Mouse (Mus musculus) heart, embryonic 15.5 days (tissue): ENCODE data around the gene Pif1. TPM values are rescaled to one million over a fixed set of nuclear protein-coding genes. Genes with fewer than 3 reads are reported as not detected.
A peak's percentile ranks its signal among the peaks of the same experiment; 100 is the strongest.

Experiments
- ATAC-seq: fragments of 200-750 bp; cut with Nextera tagmentation; replicated peaks from 2 replicates; pipeline ENCODE4 v1.8.0; 2017; ENCODE audit warnings: low read depth, moderate TSS enrichment; ENCODE audit not compliant: insufficient number of reproducible peaks, insufficient read depth, low FRiP score
- H3K27ac ChIP-seq: fragments of 300-500 bp; sonication (generic); 2 replicates; pipeline ENCODE4 v1.5.1; 2015; ENCODE audit warnings: mild to moderate bottlenecking, inconsistent platforms
- H3K27me3 ChIP-seq: fragments of 300-500 bp; sonication (generic); 2 replicates; pipeline ENCODE4 v1.6.1; 2015; ENCODE audit warnings: inconsistent platforms
- H3K36me3 ChIP-seq: fragments of 300-500 bp; sonication (generic); 2 replicates; pipeline ENCODE4 v1.6.1; 2015; ENCODE audit warnings: mild to moderate bottlenecking, inconsistent platforms
- H3K4me1 ChIP-seq: fragments of 300-500 bp; sonication (generic); replicated peaks from 2 replicates; pipeline ENCODE4 v1.6.1; 2015; ENCODE audit warnings: inconsistent platforms
- H3K4me2 ChIP-seq: fragments of 300-500 bp; sonication (generic); 2 replicates; pipeline ENCODE4 v1.6.1; 2015; ENCODE audit warnings: inconsistent platforms, mild to moderate bottlenecking, moderate library complexity
- H3K4me3 ChIP-seq: fragments of 300-500 bp; sonication (generic); 2 replicates; pipeline ENCODE4 v1.5.1; 2015; ENCODE audit warnings: mild to moderate bottlenecking, inconsistent platforms
- H3K9ac ChIP-seq: fragments of 300-500 bp; sonication (generic); 2 replicates; pipeline ENCODE4 v1.6.1; 2015; ENCODE audit warnings: mild to moderate bottlenecking, inconsistent platforms
- H3K9me3 ChIP-seq: fragments of 300-500 bp; sonication (generic); replicated peaks from 2 replicates; pipeline ENCODE4 v1.6.1; 2016; ENCODE audit warnings: inconsistent platforms
- WGBS: fragments of 180-500 bp; shearing (Covaris S2); methylation state at CpG from one replicate; pipeline ENCODE4 v1.1.7; 2015; ENCODE audit warnings: mixed read lengths; 5-methylcytosine and 5-hydroxymethylcytosine counted together
- polyA plus RNA-seq: library from polyadenylated mRNA; unstranded; fragments of >200 nt; fragmentation: Nextera tagmentation; extraction: Ambion mirVana; gene quantifications from 2 replicates; pipeline ENCODE4 v1.2.1, GENCODE M21; 2015

Gene Pif1
- polyA plus RNA-seq, 1 experiment from 2014 or later: 9.8 TPM

GRCm38 (mm10) chr9:65600951-65601350 is 14.0 kb downstream of the Pif1 start:
- no peak overlapping the region for H3K4me3 ChIP-seq
- no peak overlapping the region for H3K27ac ChIP-seq
- ATAC-seq: no peak
- no peaks in the 10 kb centered on the region for H3K9me3 ChIP-seq
- H3K27me3 ChIP-seq: no peaks in the 10 kb centered on the region
- no peaks in the 10 kb centered on the region for H3K36me3 ChIP-seq
- H3K9ac ChIP-seq: no peak overlapping the region
- peaks cover 7% of the 10 kb centered on the region for H3K4me1 ChIP-seq
- no peak overlapping the region for H3K4me2 ChIP-seq
- 66% methylated on average over 2 of the region's 2 CpGs for WGBS

DNA sequence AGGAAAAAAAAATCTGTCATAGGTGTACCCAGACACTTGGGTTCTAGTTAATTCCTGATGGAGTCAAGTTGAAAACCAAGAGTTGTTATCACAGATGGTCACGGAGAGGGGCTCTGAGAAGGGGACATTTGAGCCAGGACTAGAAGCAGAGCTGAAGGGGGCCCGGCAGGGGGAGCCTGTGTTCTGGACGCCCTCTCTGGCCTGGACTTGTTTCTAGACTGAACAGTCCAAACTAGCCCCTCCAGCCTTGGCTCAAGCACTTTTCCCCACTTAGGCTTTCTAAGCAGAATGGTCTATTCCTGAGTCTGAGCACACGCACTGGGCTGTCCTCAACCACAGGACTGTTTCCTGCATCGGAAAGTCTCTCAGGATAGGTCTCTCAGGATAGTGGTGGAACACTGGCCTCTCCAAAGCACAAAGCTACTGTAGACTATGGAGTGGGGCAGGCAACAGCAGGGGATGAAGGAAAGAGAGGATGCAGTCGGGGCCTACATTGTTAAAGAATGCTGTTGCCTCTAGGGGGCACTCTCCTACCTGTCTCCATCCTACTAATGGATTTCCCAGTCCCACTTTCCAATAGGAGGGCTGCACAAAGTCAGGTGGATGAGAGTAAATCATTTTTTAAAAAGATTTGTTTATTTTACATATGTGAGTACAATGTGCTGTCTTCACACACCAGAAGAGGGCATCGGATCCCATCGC is 16.6 kb downstream of the Pif1 start:
- Histone ChIP-seq H3K36me3 (no peaks in the 10 kb centered on the region), H3K9me3 (no peaks in the 10 kb centered on the region), H3K4me1 (peaks cover 15% of the 10 kb centered on the region), H3K4me2 (no peak overlapping the region), H3K4me3 (no peak overlapping the region), H3K27ac (no peak overlapping the region), H3K9ac (no peak overlapping the region), H3K27me3 (no peaks in the 10 kb centered on the region)
- no peak for ATAC-seq
- 52% methylated on average over 8 of the region's 8 CpGs for WGBS

GRCm38 (mm10) chr9:65605471-65606136 is 18.6 kb downstream of the Pif1 start:
- no peaks in the 10 kb centered on the region for H3K36me3 ChIP-seq
- no peak overlapping the region for H3K27ac ChIP-seq
- peaks cover 12% of the 10 kb centered on the region for H3K4me1 ChIP-seq
- peak; percentile 36; the same call in 1 of the 2 replicates for ATAC-seq
- H3K9me3 ChIP-seq: no peaks in the 10 kb centered on the region
- H3K27me3 ChIP-seq: no peaks in the 10 kb centered on the region
- peak overlapping the region; percentile 53 for H3K4me2 ChIP-seq
- WGBS: 6% methylated on average over 9 of the region's 9 CpGs
- H3K9ac ChIP-seq: no peak overlapping the region
- peak overlapping the region; percentile 12; the same call in 1 of the 2 replicates for H3K4me3 ChIP-seq

DNA sequence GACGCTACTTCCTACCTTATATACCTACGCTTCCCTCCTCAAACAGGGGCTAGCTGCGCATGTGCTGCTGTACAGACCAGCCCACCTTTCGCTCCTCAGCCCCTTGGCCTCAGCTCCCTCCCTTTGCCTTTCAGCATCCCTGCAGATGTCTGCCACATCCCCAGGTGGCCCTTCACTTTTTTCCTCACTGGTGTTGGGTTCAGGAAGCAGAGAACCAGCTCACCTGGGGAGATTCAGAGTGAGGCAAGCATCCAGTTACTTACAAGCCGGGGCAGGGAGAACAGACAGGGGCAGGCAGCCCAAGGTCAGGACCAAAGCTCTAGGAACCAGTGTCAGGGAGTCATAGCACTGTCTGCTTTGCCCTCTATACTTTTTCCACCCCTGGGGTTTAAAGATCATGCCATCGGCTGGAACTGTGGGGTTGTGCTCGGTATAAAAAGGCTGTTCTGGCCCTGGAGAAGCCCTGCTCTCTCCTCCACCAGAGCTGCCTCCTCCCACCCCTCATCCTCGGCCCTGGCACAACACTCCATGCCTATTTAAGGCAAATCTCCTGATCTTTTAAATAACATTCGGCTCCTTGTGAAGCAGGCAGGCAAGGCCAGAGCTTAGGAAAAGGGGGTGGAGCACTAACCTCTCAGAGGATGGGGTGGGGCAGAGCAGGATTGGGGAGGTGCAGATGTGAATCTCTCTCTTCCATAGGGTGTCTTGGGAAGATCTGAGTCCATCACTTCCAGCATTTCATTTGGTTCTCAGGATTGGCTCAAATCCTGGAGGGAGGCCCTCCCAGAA is 19.6 kb downstream of the Pif1 start:
- H3K9me3 ChIP-seq: no peaks in the 10 kb centered on the region
- ATAC-seq: no peak
- H3K4me2 ChIP-seq: no peak overlapping the region
- H3K4me1 ChIP-seq: peaks cover 12% of the 10 kb centered on the region
- H3K27ac ChIP-seq: no peak overlapping the region
- no peak overlapping the region for H3K4me3 ChIP-seq
- no peaks in the 10 kb centered on the region for H3K36me3 ChIP-seq
- no peak overlapping the region for H3K9ac ChIP-seq
- WGBS: 45% methylated on average over 9 of the region's 9 CpGs
- H3K27me3 ChIP-seq: no peaks in the 10 kb centered on the region

DNA sequence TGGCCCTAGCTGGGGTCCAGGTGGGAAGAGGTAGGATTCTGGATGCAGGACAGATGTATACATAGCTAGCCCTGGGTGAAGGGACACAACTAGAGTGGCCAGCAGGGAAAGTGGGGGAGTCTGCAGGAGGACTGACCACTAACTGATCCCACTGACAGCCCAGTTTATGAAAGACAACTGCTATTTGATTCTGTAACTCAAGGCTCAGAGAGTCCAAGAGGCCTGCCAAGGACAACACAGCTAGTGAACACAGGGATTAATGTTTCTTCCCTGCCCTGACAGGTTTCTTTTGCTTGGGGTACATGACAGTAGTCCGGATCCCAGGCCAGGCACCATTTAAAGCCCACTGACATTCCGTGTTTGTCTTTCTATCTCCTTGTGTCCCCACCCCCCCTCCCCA is 20.2 kb downstream of the Pif1 start:
- no peak for ATAC-seq
- peaks cover 12% of the 10 kb centered on the region for H3K4me1 ChIP-seq
- H3K9ac ChIP-seq: no peak overlapping the region
- H3K36me3 ChIP-seq: no peaks in the 10 kb centered on the region
- H3K4me2 ChIP-seq: no peak overlapping the region
- no peaks in the 10 kb centered on the region for H3K27me3 ChIP-seq
- H3K27ac ChIP-seq: no peak overlapping the region
- H3K9me3 ChIP-seq: no peaks in the 10 kb centered on the region
- no peak overlapping the region for H3K4me3 ChIP-seq
- WGBS: 23% methylated on average over 2 of the region's 2 CpGs

GRCm38 (mm10) chr9:65611969-65612486 is 25.1 kb downstream of the Pif1 start:
- H3K36me3 ChIP-seq: no peaks in the 10 kb centered on the region
- H3K27me3 ChIP-seq: no peaks in the 10 kb centered on the region
- ATAC-seq: no peak
- H3K9me3 ChIP-seq: no peaks in the 10 kb centered on the region
- no peak overlapping the region for H3K4me3 ChIP-seq
- peaks cover 7% of the 10 kb centered on the region; the same call in 1 of the 2 replicates for H3K4me1 ChIP-seq
- H3K9ac ChIP-seq: no peak overlapping the region
- no peak overlapping the region for H3K27ac ChIP-seq
- no peak overlapping the region for H3K4me2 ChIP-seq
- WGBS: 82% methylated on average over 5 of the region's 5 CpGs

GRCm38 (mm10) chr9:65613098-65613497 is 26.1 kb downstream of the Pif1 start:
- peak overlapping the region; percentile 55; the same call in 1 of the 2 replicates for H3K27ac ChIP-seq
- H3K27me3 ChIP-seq: no peaks in the 10 kb centered on the region
- no peak overlapping the region for H3K4me2 ChIP-seq
- H3K9ac ChIP-seq: no peak overlapping the region
- H3K36me3 ChIP-seq: no peaks in the 10 kb centered on the region
- no peaks in the 10 kb centered on the region for H3K9me3 ChIP-seq
- WGBS: 16% methylated on average over 2 of the region's 2 CpGs
- peaks cover 7% of the 10 kb centered on the region; the same call in 1 of the 2 replicates for H3K4me1 ChIP-seq
- no peak overlapping the region for H3K4me3 ChIP-seq
- ATAC-seq: peak; percentile 76; the same call in 1 of the 2 replicates

- H3K9me3 ChIP-seq: no peaks in the 10 kb centered on the region
- no peaks in the 10 kb centered on the region for H3K36me3 ChIP-seq
- H3K9ac ChIP-seq: no peak overlapping the region
- no peak overlapping the region for H3K4me3 ChIP-seq
- no peaks in the 10 kb centered on the region for H3K27me3 ChIP-seq
- H3K27ac ChIP-seq: no peak overlapping the region
- no peak overlapping the region for H3K4me2 ChIP-seq
- no peak for ATAC-seq
- WGBS: 64% methylated on average over 3 of the region's 3 CpGs
- H3K4me1 ChIP-seq: no peaks in the 10 kb centered on the region
Measured at GRCm38 (mm10) chr9:65619311-65619710, 32.4 kb downstream of the Pif1 start.

DNA sequence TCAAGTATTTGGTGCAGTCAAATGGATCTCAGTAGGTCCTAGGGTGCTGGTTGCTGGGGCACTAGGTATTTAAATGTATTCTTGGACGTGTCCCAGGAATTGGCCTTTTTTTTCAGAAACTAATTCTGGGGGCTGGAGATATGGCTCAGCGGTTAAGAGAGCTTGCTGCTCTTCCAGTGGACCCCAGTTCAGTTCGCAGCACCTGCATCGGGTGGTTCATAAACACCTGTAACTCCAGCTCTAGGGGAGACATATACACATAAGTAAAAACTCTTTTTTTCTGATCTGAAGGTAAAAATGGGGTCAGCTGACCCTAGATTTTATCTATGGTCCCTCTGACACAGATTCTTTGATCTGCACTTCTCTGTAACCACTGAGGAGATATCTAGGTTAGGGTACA is 34.2 kb downstream of the Pif1 start:
- Histone ChIP-seq H3K9me3 (no peaks in the 10 kb centered on the region), H3K4me3 (no peak overlapping the region), H3K27ac (no peak overlapping the region), H3K4me1 (no peaks in the 10 kb centered on the region), H3K4me2 (no peak overlapping the region), H3K27me3 (no peaks in the 10 kb centered on the region), H3K36me3 (no peaks in the 10 kb centered on the region), H3K9ac (no peak overlapping the region)
- 82% methylated on average over 4 of the region's 4 CpGs for WGBS
- ATAC-seq: no peak

DNA sequence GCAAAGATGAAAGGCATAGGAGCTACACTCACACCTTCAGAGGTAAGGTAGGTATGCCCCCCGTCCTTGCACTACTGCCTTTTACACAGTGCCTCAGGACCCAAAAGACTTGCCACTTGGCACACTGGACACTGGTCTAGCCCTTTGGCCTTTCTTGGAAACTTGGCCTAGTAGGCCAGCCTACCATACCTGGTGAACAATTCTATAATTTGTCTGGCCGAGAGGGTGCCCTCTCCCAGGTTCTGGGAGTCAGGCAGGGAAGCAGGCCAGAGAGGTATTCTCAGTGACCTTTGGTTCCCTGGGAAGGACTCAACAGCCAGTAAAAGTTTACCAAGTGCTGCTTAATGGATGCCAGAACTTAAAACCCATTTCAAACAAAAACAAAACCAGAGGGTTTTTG is 34.7 kb downstream of the Pif1 start:
- ATAC-seq: no peak
- Histone ChIP-seq H3K27me3 (no peaks in the 10 kb centered on the region), H3K4me3 (no peak overlapping the region), H3K36me3 (no peaks in the 10 kb centered on the region), H3K9me3 (no peaks in the 10 kb centered on the region), H3K27ac (no peak overlapping the region), H3K9ac (no peak overlapping the region), H3K4me2 (no peak overlapping the region), H3K4me1 (no peaks in the 10 kb centered on the region)
- WGBS: 77% methylated on average over 2 of the region's 2 CpGs

- Histone ChIP-seq H3K36me3 (no peaks in the 10 kb centered on the region), H3K4me1 (no peaks in the 10 kb centered on the region), H3K27ac (no peak overlapping the region), H3K27me3 (no peaks in the 10 kb centered on the region), H3K4me3 (no peak overlapping the region), H3K9me3 (no peaks in the 10 kb centered on the region), H3K9ac (no peak overlapping the region), H3K4me2 (no peak overlapping the region)
- WGBS: 79% methylated on average over 5 of the region's 5 CpGs
- ATAC-seq: no peak
Measured at GRCm38 (mm10) chr9:65622826-65623225, 35.9 kb downstream of the Pif1 start.
